In the genomic region with DNA sequence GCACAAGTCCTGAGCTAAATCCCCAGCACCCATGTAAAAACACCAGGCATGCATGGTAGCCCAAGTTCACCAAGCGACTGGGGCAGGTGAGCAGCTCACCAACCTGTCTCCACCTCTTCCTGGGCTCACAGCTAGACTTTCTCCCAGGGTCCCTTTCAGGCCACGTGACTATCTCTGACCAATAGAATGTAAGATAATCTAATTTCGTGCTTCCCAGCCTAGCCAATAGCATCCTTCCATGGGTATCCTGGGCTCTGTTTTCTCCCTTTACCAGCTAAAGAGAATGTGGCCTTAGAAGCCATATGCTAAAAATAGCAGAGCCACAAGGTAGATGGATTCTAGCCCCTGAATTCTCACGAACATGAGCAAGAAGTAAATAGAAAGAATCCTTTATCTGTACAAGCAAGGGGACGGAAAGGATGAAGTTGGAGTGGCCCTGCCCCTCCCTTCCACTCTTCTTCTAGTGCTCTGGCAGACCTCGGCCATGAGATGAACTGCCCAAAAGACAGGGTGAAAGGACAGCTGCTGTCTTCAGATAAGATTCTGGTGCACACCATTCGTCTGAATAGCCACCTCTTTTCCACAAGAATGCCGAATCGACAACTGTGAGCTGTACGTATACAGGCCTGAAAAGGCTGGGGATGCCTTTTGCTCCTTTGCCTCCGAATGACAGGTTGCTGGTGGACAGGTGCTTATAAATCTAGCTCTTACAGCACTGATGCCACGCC, we compare ENCODE assay signal across 14 mouse cellular contexts. TPM values are rescaled to one million over a fixed set of nuclear protein-coding genes. Genes with fewer than 3 reads are reported as not detected.
DNase-seq lines count a peak whose midpoint lies in the region; ATAC-seq and TF ChIP-seq lines count a peak whose summit lies in the region.
"Had no signal": no experiment of that assay in that cellular context is flagged by ENCODE, and none has a peak within 500 bp of the region (broad histone marks: within the 10 kb centered on the region; RNA-seq: fewer than 3 reads in every experiment).

No protein-coding gene starts in this region.

- H3K4me2 ChIP-seq in lung, postnatal 0 days (replicated peaks; ENCODE audit: low read depth, low read length), result no peak overlapping the region
- no peak overlapping the region for H3K4me2 ChIP-seq in heart, embryonic 16.5 days (ENCODE audit: low read depth, low read length)
- H3K4me2 ChIP-seq: forebrain, embryonic 13.5 days had no signal

- H3K9ac ChIP-seq in lung, postnatal 0 days (replicated peaks; ENCODE audit: low read depth), result no peak overlapping the region
- no peak overlapping the region for H3K9ac ChIP-seq in heart, embryonic 16.5 days (ENCODE audit: low read length)
- H3K9ac ChIP-seq: forebrain, embryonic 13.5 days had no signal

- peak; percentile 86 for DNase-seq in heart, adult 11 months
- no peak for DNase-seq in heart, adult 9 months (ENCODE audit: low spot score in 2 of 2)
- DNase-seq in lung, postnatal 0 days (ENCODE audit: low spot score), result no peak
- no peak for DNase-seq in lung, adult 2 months
- DNase-seq in spleen, postnatal 4 days (ENCODE audit: low spot score in 2 of 2), result peak; percentile 56 to 71
- DNase-seq in left cerebral cortex, postnatal 25 days (ENCODE audit: low spot score in 2 of 2), result no peak
- no peak for DNase-seq in T-cell, adult 2 months (ENCODE audit: low spot score)
- DNase-seq: gastrocnemius, postnatal 25 days; lung, postnatal 10 days; thymus, postnatal 36 days had no signal

- no peak overlapping the region for H3K4me3 ChIP-seq in lung, postnatal 0 days (ENCODE audit: low read depth, low read length)
- H3K4me3 ChIP-seq in lung, adult 2 months (replicated peaks; ENCODE audit: extremely low read depth, low read depth, low read length), result no peak overlapping the region
- H3K4me3 ChIP-seq in heart, embryonic 16.5 days (ENCODE audit: low read length), result no peak overlapping the region
- H3K4me3 ChIP-seq: forebrain, embryonic 13.5 days had no signal

- TF ChIP-seq CTCF in lung, postnatal 0 days (IDR thresholded peaks at IDR 0.05), result no peak
- TF ChIP-seq CTCF in lung, adult 2 months (IDR thresholded peaks at IDR 0.05; ENCODE audit: insufficient read depth, low read length), result no peak

- no peak for TF ChIP-seq EP300 in lung, postnatal 0 days (IDR thresholded peaks at IDR 0.05)

- ATAC-seq in lung, postnatal 0 days, result peak; percentile 7; the same call in 1 of the 2 replicates
- ATAC-seq in heart, embryonic 16.5 days (replicated peaks; ENCODE audit: extremely low read depth, insufficient read depth, low FRiP score), result no peak
- ATAC-seq: forebrain, embryonic 13.5 days; midbrain, embryonic 16.5 days had no signal

- TF ChIP-seq POLR2A in lung, adult 2 months (IDR thresholded peaks at IDR 0.05; ENCODE audit: borderline replicate concordance, extremely low read depth, low read depth, low read length), result no peak

- H3K27me3 ChIP-seq in lung, postnatal 0 days (replicated peaks; ENCODE audit: insufficient read depth, low read length), result no peaks in the 10 kb centered on the region
- no peaks in the 10 kb centered on the region for H3K27me3 ChIP-seq in heart, embryonic 16.5 days (ENCODE audit: control insufficient read depth, insufficient read depth, low read length)
- H3K27me3 ChIP-seq: forebrain, embryonic 13.5 days had no signal

- no peak overlapping the region for H3K27ac ChIP-seq in lung, postnatal 0 days (ENCODE audit: low read length)
- peak overlapping the region; percentile 92 for H3K27ac ChIP-seq in heart, embryonic 16.5 days (ENCODE audit: low read length)
- H3K27ac ChIP-seq: forebrain, embryonic 13.5 days; kidney, postnatal 0 days had no signal

- no peaks in the 10 kb centered on the region for H3K9me3 ChIP-seq in lung, postnatal 0 days (ENCODE audit: low read length)
- no peaks in the 10 kb centered on the region for H3K9me3 ChIP-seq in heart, embryonic 16.5 days (replicated peaks; ENCODE audit: control insufficient read depth, low read length)
- H3K9me3 ChIP-seq: forebrain, embryonic 13.5 days had no signal

- 78% methylated on average over 12 of the region's 12 CpGs for WGBS in lung, postnatal 0 days
- WGBS in lung, adult 2 months, result 75% methylated on average over 12 of the region's 12 CpGs
- 57% methylated on average over 12 of the region's 12 CpGs for WGBS in heart, embryonic 16.5 days

- no peaks in the 10 kb centered on the region for H3K4me1 ChIP-seq in lung, postnatal 0 days (ENCODE audit: insufficient read depth, low read depth, low read length)
- H3K4me1 ChIP-seq in lung, adult 2 months (ENCODE audit: control insufficient read depth, insufficient read depth, low read length), result no peaks in the 10 kb centered on the region
- peaks cover 85% of the 10 kb centered on the region for H3K4me1 ChIP-seq in heart, embryonic 16.5 days (ENCODE audit: control insufficient read depth, insufficient read depth, low read length)
- H3K4me1 ChIP-seq: forebrain, embryonic 13.5 days had no signal

- intact Hi-C loops in left cerebral cortex, postnatal 25 days (cut with DNase I), result no loop called here

- H3K36me3 ChIP-seq in lung, postnatal 0 days (ENCODE audit: insufficient read depth, low read length), result no peaks in the 10 kb centered on the region
- peaks cover 2% of the 10 kb centered on the region; the same call in 1 of the 2 replicates for H3K36me3 ChIP-seq in heart, embryonic 16.5 days (ENCODE audit: control insufficient read depth, insufficient read depth)

RNA-seq across cellular contexts. Expression of a gene that starts 41.5 kb away (rescaled TPM):
- polyA plus RNA-seq in lung, postnatal 0 days (2015; fragmentation: Nextera tagmentation; extraction: Ambion mirVana), result 4.0 and 6.0 TPM in 2 replicates
- 32.3 and 38.4 TPM in 2 replicates for polyA plus RNA-seq in lung, adult 2 months (2012; rRNA removed)
- 38.5 and 43.2 TPM in 2 replicates for polyA plus RNA-seq in heart, embryonic 16.5 days (2015; fragmentation: Nextera tagmentation; extraction: Ambion mirVana)
- total RNA-seq in left cerebral cortex, postnatal 25 days (2021), result under 1 TPM; 0.46 to 0.48 TPM

Comparison
In these comparisons a context has a peak if more than half of its experiments do, and no peak if none do; other contexts are left out.
1. DNase-seq: peak in heart, adult 11 months (single experiment) and spleen, postnatal 4 days (2 of 2); none in heart, adult 9 months (0 of 2), lung, postnatal 0 days (single experiment), lung, adult 2 months (single experiment), left cerebral cortex, postnatal 25 days (0 of 2) and T-cell, adult 2 months (single experiment).